Mouse (Mus musculus): ENCODE measurements around the gene Tmem164. TPM values are rescaled to one million over a fixed set of nuclear protein-coding genes. Genes with fewer than 3 reads are reported as not detected.

Tmem164 gene
- polyA plus RNA-seq, 1 experiment from 2014 or later = 48.3 TPM

DNA sequence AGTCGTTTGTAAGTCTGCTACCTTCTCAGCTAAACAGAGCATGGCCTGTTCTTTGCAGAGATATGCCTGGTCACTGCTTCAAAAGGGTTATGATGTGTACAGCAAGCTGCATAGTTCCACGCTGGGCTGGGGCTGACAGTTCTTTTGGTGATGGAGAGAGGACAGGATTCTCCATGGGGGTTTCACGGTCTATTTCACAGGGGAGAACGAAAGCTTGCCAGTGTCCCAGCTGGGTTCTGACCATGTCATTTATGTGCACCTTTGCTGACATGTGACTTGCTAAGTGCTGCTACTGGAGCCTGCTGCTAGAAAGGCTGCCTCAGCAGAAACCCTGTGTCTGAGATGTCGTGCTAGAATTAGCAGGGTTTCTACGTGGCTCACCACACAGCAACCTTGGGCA lies 74.3 kb downstream of the Tmem164 start:
- H3K9me3 ChIP-seq = no peaks in the 10 kb centered on the region
- whole genome bisulfite sequencing = 63% methylated on average over 6 of the region's 6 CpGs
- 0 out of 2 replicates have a peak, but pooled peaks cover 2% of the 10 kb centered on the region for H3K27me3 ChIP-seq (replicated peaks)
- no peak overlapping the region for H3K27ac ChIP-seq (replicated peaks)
- H3K4me1 ChIP-seq = peaks cover 3% of the 10 kb centered on the region
- H3K4me3 ChIP-seq = no peak overlapping the region
- peaks cover 26% of the 10 kb centered on the region for H3K36me3 ChIP-seq
- no peak overlapping the region for H3K9ac ChIP-seq
- ATAC-seq (ENCODE audit: extremely low read depth, insufficient number of reproducible peaks, low FRiP score, low TSS enrichment) = no peak
- H3K4me2 ChIP-seq = no peak overlapping the region

GRCm38 (mm10) chrX:142760415-142760814 lies 79.2 kb downstream of the Tmem164 start:
- WGBS = 78% methylated on average over 6 of the region's 6 CpGs
- no peak for ATAC-seq (ENCODE audit: extremely low read depth, insufficient number of reproducible peaks, low FRiP score, low TSS enrichment)
- H3K27ac ChIP-seq (replicated peaks) = no peak overlapping the region

GRCm38 (mm10) chrX:142763337-142763736 lies 82.1 kb downstream of the Tmem164 start:
- Histone ChIP-seq H3K4me2 (no peak overlapping the region), H3K9ac (no peak overlapping the region), H3K4me1 (peaks cover 10% of the 10 kb centered on the region; the same call in 1 of the 2 replicates), H3K9me3 (no peaks in the 10 kb centered on the region), H3K27ac (replicated peaks) (no peak overlapping the region), H3K4me3 (no peak overlapping the region), H3K27me3 (replicated peaks) (no peaks in the 10 kb centered on the region), H3K36me3 (peaks cover 15% of the 10 kb centered on the region)
- no peak for ATAC-seq (ENCODE audit: extremely low read depth, insufficient number of reproducible peaks, low FRiP score, low TSS enrichment)
- WGBS = 60% methylated on average over 7 of the region's 7 CpGs

More at GRCm38 (mm10) chrX:142760415-142760814, 79.2 kb downstream of the Tmem164 start:
- peaks cover 29% of the 10 kb centered on the region for H3K36me3 ChIP-seq
- H3K4me3 ChIP-seq = no peak overlapping the region
- no peak overlapping the region for H3K4me2 ChIP-seq
- H3K27me3 ChIP-seq (replicated peaks) = 0 out of 2 replicates have a peak, but pooled peaks cover 2% of the 10 kb centered on the region
- H3K4me1 ChIP-seq = peaks cover 10% of the 10 kb centered on the region; the same call in 1 of the 2 replicates
- H3K9me3 ChIP-seq = no peaks in the 10 kb centered on the region
- H3K9ac ChIP-seq = no peak overlapping the region

DNA sequence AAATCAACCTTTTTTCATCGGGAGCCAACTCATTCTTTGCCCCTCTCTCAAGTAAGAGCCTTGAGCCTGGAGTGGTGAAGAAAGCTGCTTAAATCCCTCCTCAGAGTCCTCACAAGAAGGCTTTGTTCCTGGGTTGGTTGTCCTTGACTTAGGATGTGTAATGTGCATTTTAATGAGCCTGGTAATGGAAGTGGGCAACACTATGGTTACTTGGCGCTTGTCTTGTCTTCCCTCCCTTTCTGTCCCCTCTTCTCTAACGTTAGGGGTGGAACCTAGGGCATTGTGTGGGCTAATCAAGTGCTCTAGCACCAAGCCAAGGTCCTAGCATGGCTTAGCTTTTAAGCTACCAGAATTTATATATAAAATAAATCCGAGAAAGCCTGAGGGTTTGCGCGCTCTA lies 88.5 kb downstream of the Tmem164 start:
- ATAC-seq (ENCODE audit: extremely low read depth, insufficient number of reproducible peaks, low FRiP score, low TSS enrichment) = no peak
- Histone ChIP-seq H3K9me3 (no peaks in the 10 kb centered on the region), H3K27ac (replicated peaks) (no peak overlapping the region), H3K27me3 (replicated peaks) (no peaks in the 10 kb centered on the region), H3K4me2 (no peak overlapping the region), H3K4me3 (no peak overlapping the region), H3K4me1 (peaks cover 4% of the 10 kb centered on the region; the same call in 1 of the 2 replicates), H3K36me3 (peaks cover 36% of the 10 kb centered on the region), H3K9ac (no peak overlapping the region)
- 86% methylated on average over 6 of the region's 6 CpGs for WGBS

DNA sequence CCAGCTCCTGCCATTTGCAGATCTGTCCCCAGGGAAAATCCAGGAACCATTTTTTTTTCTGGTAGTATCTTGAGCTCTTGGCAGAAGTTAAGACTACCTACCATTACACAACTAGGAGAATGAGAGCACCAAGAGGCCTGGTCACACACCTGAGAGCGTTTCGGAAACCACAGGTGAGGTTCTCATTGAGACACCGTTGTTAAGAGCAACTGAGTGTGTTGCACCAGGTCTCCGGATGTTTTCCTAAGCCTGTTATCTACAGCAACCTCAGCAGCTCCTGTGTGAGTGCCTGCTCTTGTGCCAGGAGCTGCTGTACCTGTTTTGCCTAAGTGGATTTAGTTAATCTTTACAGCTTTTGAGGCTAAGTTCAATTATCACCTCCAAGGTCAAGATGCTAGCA lies 92.5 kb downstream of the Tmem164 start:
- H3K4me1 ChIP-seq = peaks cover 24% of the 10 kb centered on the region
- 63% methylated on average over 4 of the region's 4 CpGs for WGBS
- H3K36me3 ChIP-seq = peaks cover 46% of the 10 kb centered on the region
- no peaks in the 10 kb centered on the region for H3K27me3 ChIP-seq (replicated peaks)
- no peak overlapping the region for H3K9ac ChIP-seq
- no peak for ATAC-seq (ENCODE audit: extremely low read depth, insufficient number of reproducible peaks, low FRiP score, low TSS enrichment)
- H3K4me3 ChIP-seq = no peak overlapping the region
- H3K27ac ChIP-seq (replicated peaks) = no peak overlapping the region; the same call in 1 of the 2 replicates
- no peak overlapping the region for H3K4me2 ChIP-seq
- no peaks in the 10 kb centered on the region for H3K9me3 ChIP-seq

- Histone ChIP-seq H3K27me3 (replicated peaks) (no peaks in the 10 kb centered on the region), H3K4me1 (peaks cover 37% of the 10 kb centered on the region), H3K4me2 (no peak overlapping the region), H3K9me3 (no peaks in the 10 kb centered on the region), H3K4me3 (no peak overlapping the region), H3K36me3 (peaks cover 35% of the 10 kb centered on the region), H3K27ac (replicated peaks) (0 out of 2 replicates have a peak overlapping the region, but pooled peaks have one; percentile 32), H3K9ac (no peak overlapping the region)
- WGBS = 60% methylated on average over 4 of the region's 4 CpGs
- ATAC-seq (ENCODE audit: extremely low read depth, insufficient number of reproducible peaks, low FRiP score, low TSS enrichment) = no peak
Observed at GRCm38 (mm10) chrX:142776131-142776530, 94.9 kb downstream of the Tmem164 start.

- Histone ChIP-seq H3K4me1 (peaks cover 33% of the 10 kb centered on the region), H3K9me3 (no peaks in the 10 kb centered on the region), H3K36me3 (peaks cover 28% of the 10 kb centered on the region), H3K4me3 (no peak overlapping the region), H3K27ac (replicated peaks) (peak overlapping the region; percentile 88), H3K9ac (no peak overlapping the region), H3K4me2 (peak overlapping the region; percentile 38), H3K27me3 (replicated peaks) (no peaks in the 10 kb centered on the region)
- WGBS = 27% methylated on average over 6 of the region's 6 CpGs
- ATAC-seq (ENCODE audit: extremely low read depth, insufficient number of reproducible peaks, low FRiP score, low TSS enrichment) = peak; percentile 81; the same call in 1 of the 2 replicates
Observed at GRCm38 (mm10) chrX:142778638-142779037, 97.4 kb downstream of the Tmem164 start.

- no peak overlapping the region for H3K4me3 ChIP-seq
- H3K27ac ChIP-seq (replicated peaks) = no peak overlapping the region
- no peak for ATAC-seq (ENCODE audit: extremely low read depth, insufficient number of reproducible peaks, low FRiP score, low TSS enrichment)
- no peaks in the 10 kb centered on the region for H3K27me3 ChIP-seq (replicated peaks)
- H3K4me2 ChIP-seq = no peak overlapping the region
- 80% methylated on average over 10 of the region's 10 CpGs for WGBS
- no peaks in the 10 kb centered on the region for H3K9me3 ChIP-seq
- peaks cover 24% of the 10 kb centered on the region for H3K36me3 ChIP-seq
- no peak overlapping the region for H3K9ac ChIP-seq
- H3K4me1 ChIP-seq = no peaks in the 10 kb centered on the region
Observed at GRCm38 (mm10) chrX:142786160-142787052, 105.2 kb downstream of the Tmem164 start.

DNA sequence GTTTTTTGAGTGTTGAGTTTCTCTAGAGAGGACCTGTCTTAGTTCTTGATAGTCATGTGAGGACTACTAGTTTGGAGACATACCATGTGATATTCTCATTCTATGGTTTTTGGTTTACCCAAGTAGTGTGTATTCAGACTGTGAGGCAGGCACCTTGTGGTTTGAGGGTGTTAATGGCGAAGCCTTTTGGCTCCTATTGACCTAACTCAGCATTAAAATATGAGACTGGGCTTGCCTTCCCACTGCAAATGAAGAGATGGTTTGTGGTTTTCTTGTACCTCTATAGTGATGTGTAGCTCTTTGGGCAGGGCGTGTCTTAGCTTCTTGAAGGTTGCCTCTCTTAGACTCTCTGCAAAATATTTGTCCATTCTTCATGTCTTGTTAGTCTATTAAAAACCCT lies 111.0 kb downstream of the Tmem164 start:
- H3K4me3 ChIP-seq = no peak overlapping the region
- no peaks in the 10 kb centered on the region; the same call in 1 of the 2 replicates for H3K36me3 ChIP-seq
- no peaks in the 10 kb centered on the region for H3K9me3 ChIP-seq
- ATAC-seq (ENCODE audit: extremely low read depth, insufficient number of reproducible peaks, low FRiP score, low TSS enrichment) = no peak
- H3K4me2 ChIP-seq = no peak overlapping the region
- no peak overlapping the region for H3K9ac ChIP-seq
- WGBS = 91% methylated on average over 2 of the region's 2 CpGs
- no peak overlapping the region for H3K27ac ChIP-seq (replicated peaks)
- no peaks in the 10 kb centered on the region for H3K27me3 ChIP-seq (replicated peaks)
- H3K4me1 ChIP-seq = peaks cover 20% of the 10 kb centered on the region

DNA sequence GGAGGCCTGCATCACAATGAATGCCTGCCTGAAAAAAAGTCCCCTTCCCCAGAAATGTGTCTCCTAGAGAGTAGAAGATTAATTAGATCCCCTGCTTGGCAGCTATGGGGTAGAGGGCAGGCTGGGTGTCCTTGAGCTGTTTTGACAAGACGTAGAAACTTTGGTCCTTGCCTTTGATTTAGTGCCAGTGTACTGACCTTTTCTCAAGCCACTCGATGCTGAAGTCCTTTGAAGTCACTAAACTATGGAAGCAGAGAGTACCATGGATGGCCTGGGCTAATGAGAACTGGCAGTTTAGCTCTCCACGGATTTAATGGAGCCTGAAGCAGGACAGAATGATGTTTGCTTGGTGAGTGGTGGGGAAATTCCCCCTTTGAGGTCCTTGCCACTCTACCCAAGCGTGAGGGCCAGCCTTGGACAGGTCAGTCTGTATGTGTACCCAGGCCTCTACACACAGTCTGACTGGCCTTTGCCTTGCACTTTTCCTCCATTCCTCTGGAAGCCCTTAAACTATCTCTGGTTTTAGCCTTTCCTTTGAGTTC lies 112.9 kb downstream of the Tmem164 start:
- H3K27me3 ChIP-seq (replicated peaks) = no peaks in the 10 kb centered on the region
- ATAC-seq (ENCODE audit: extremely low read depth, insufficient number of reproducible peaks, low FRiP score, low TSS enrichment) = no peak
- H3K36me3 ChIP-seq = peaks cover 8% of the 10 kb centered on the region; the same call in 1 of the 2 replicates
- 52% methylated on average over 4 of the region's 4 CpGs for WGBS
- no peak overlapping the region for H3K4me3 ChIP-seq
- H3K9me3 ChIP-seq = no peaks in the 10 kb centered on the region
- H3K4me1 ChIP-seq = peaks cover 20% of the 10 kb centered on the region
- H3K9ac ChIP-seq = no peak overlapping the region
- no peak overlapping the region for H3K4me2 ChIP-seq
- peak overlapping the region; percentile 78 for H3K27ac ChIP-seq (replicated peaks)

- no peaks in the 10 kb centered on the region for H3K9me3 ChIP-seq
- WGBS = 85% methylated on average over 3 of the region's 3 CpGs
- H3K36me3 ChIP-seq = peaks cover 13% of the 10 kb centered on the region
- no peak overlapping the region for H3K27ac ChIP-seq (replicated peaks)
- H3K4me2 ChIP-seq = no peak overlapping the region
- no peaks in the 10 kb centered on the region for H3K27me3 ChIP-seq (replicated peaks)
- peaks cover 14% of the 10 kb centered on the region for H3K4me1 ChIP-seq
- ATAC-seq (ENCODE audit: extremely low read depth, insufficient number of reproducible peaks, low FRiP score, low TSS enrichment) = no peak
- H3K4me3 ChIP-seq = no peak overlapping the region
- no peak overlapping the region for H3K9ac ChIP-seq
Observed at GRCm38 (mm10) chrX:142804596-142804995, 123.4 kb downstream of the Tmem164 start.
